Mouse (Mus musculus) fibroblast of lung, adult 2 months (primary cell): ENCODE data around the gene Phf20.

ENCODE experiments used
- DNase-seq: peaks from one replicate; pipeline ENCODE4 v3.0.0-alpha.2; 2011; ENCODE audit warnings: low read depth

The Phf20 gene

DNA sequence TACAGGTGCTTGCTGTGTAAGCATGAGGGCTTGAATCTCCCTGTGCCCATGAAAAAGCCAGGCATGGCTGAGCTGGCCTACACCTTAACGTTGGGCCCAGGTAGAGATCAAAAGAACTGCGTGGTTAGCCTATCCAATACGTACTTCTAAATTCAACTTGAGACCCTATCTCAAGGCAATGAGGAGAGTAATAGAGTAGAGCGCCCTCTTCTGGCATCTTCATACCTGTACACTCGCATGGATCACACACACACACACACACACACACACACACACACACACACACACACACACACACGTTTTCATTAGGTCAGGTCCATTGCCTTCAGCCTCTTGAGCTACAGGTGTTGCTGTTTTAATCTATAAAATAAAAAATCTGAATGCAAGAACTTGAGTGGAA lies 118.5 kb downstream of the Phf20 start:
- no peak for DNase-seq

DNA sequence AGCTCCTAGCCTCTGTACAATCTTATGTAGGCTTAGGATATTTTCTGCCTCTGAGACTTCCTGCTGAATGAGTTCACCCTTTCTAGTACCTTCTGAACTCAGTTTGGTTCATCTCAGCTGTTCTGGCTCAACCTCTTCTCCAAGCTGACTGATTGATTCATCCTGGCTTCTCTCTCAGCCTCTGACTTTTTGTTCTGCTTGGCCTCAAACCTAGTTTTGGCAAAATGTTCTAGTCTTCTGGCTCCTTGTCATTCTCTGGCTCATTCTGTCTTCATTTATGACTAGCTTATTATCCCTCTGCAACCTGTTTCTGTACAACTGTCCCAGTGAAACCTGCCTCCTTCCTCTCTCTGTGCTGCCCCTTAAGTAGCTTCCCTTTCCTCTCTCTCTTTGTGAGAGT lies 122.2 kb downstream of the Phf20 start:
- no peak for DNase-seq

- no peak for DNase-seq
Measured at GRCm38 (mm10) chr2:156321538-156321937, 125.3 kb downstream of the Phf20 start.

- DNase-seq: no peak
Measured at GRCm38 (mm10) chr2:156324116-156324588, 127.9 kb downstream of the Phf20 start.

GRCm38 (mm10) chr2:156324681-156325080 lies 128.4 kb downstream of the Phf20 start:
- DNase-seq: no peak

GRCm38 (mm10) chr2:156330681-156331080 lies 134.4 kb downstream of the Phf20 start:
- no peak for DNase-seq

GRCm38 (mm10) chr2:156331446-156331965 lies 135.2 kb downstream of the Phf20 start:
- DNase-seq: no peak

DNA sequence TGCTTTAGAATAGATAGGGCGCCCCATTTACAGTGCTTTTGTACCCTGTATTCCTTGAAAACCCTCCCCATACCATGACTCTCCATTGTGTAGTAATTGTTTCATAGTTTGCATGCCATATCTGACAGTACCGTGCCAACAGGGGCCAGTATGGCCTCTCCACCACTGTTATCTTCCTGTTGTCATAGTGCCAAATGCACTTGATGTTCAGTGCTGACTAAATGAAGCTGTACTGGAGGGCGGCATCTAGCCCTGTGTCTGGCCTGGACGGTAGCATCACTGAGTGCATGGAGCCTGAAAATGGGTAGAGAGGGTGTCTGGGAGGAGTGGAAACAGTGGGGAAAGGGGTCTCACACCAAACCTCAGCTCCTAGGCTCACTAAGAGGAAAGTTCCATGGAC lies 143.8 kb downstream of the Phf20 start:
- no peak for DNase-seq

DNA sequence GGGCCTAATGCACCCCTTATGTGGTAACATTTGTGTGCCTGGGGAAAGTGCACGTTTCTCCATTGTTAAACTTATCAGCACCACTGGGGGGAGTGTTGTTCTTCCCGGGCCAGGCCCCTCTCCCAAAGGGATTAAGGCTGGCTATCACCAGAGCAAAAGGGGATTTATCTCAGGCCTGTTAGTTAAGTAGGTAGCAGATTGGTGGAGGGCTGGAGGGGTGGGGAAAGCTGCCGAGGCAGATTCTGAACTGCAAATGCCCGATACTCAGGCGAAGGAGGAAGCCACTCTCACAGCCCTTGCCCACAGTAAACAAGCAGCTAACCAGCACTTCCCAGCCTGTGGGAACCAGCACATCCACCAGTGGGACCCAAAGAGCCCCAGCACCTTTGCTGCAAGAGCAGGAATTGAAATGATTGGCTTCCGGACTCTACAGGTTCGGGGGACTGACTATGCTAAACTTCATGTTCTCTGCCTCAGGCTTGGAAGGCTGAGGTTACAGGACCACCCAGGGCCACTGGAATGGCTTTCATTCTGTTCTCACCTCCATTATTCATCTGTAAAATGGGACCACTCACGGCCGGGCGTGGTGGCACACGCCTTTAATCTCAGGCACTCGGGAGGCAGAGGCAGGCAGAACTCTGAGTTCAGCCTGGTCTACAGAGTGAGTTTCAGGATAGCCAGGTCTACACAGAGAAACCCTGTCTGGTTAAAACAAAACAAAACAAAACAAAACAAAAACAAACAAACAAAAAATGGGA lies 148.7 kb downstream of the Phf20 start:
- no peak for DNase-seq

GRCm38 (mm10) chr2:156348812-156349211 lies 152.5 kb downstream of the Phf20 start:
- DNase-seq: no peak

DNA sequence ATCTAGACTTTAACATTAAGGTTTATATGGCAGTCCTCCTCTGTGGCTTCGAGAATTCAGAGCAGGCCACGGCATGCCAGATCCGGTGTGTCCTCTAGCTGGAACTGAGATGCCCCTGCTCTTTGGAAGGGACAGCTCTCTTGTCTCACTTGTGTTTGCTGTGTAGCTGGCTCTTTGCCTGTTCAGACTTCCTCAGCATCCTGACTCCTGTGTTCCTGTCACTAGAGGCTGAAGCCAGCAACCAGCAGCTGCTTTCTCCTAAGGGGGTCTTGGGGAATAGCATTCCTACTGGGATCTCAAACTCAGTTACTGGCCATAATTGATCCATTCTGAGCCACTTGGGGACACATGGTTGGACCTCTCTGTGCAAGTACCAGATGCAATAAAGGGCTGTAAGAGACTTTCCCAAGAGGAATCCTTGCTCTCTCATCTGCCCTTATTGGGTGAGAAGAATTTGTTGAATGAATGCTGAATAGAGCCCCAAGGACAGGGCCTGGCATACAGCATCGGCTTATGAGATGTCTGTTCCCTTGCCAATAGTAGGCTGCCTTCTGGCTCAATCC lies 153.1 kb downstream of the Phf20 start:
- no peak for DNase-seq

GRCm38 (mm10) chr2:156351243-156351642 lies 155.0 kb downstream of the Phf20 start:
- DNase-seq: no peak

DNA sequence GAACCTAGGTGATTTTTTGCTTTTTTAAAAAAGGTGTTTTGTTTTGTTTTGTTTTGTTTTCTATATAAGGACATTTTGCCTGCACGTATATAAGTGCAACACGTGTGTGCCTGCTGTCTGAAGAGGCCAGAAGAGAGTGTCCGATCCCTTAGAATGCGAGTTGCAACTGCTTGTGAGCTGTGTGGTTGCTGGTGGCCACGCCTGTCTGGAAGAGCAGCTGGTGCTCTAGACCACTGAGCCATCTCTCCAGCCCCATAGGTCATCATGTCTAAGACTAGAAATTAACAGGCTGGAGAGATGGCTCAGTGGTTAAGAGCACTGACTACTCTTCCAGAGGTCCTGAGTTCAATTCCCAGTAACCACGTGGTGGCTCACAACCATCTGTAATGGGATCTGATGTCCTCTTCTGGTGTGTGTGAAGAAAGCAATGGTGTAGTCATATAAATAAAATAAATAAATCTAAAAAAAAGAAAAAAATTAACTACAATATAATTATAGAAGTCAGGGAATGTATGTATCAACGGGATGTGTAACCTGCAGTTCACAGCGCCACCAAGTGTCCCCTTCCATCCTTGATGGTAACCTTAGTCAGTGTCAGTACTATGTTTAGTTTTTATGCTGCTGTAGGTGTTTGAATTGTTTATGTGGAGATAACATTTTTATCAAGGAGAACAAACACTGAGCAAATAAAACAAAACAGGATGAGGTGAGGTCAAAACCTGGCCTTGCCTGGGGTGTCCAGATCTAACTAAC lies 156.3 kb downstream of the Phf20 start:
- DNase-seq: no peak

DNA sequence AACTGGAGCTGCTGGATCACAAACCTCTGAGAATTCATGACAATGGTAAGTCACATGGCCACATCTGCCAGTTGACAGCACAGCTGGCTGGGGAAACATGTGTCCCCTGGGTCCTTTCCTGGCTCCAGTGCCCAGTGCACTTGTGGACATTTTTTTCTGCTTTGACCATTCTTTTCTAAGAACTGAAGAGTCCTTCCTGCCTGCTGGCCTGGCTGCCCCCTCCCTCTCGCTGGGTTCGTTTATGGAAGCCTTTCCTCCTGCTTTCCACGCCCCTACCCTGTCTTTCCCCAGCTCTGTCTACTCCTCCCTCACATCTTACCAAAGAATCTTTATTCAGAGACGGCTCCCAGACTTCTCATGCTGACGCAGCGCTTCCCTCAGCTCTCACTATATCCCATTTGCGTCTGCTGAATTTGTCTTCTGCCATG lies 157.0 kb downstream of the Phf20 start:
- no peak for DNase-seq

DNA sequence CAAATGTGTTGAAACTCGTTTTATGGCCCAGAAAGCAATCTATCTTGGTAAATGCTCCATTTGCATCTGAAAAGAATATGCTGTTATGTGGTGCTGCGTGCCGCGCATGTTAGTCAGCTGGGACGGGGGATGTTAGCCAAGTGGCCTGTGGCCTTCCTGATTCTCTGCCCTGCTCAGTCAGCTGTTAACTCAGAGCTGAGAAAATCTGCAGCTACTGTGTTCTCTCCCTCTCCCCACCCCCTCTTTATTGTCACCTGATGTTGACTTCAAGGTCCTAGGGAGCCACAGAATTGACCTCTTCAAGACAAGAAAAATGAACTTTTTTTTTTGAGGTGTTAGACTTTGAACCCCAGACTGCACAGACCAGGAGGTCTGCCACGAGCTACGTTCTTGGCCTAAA lies 159.8 kb downstream of the Phf20 start:
- DNase-seq: no peak
